In the genomic region with DNA sequence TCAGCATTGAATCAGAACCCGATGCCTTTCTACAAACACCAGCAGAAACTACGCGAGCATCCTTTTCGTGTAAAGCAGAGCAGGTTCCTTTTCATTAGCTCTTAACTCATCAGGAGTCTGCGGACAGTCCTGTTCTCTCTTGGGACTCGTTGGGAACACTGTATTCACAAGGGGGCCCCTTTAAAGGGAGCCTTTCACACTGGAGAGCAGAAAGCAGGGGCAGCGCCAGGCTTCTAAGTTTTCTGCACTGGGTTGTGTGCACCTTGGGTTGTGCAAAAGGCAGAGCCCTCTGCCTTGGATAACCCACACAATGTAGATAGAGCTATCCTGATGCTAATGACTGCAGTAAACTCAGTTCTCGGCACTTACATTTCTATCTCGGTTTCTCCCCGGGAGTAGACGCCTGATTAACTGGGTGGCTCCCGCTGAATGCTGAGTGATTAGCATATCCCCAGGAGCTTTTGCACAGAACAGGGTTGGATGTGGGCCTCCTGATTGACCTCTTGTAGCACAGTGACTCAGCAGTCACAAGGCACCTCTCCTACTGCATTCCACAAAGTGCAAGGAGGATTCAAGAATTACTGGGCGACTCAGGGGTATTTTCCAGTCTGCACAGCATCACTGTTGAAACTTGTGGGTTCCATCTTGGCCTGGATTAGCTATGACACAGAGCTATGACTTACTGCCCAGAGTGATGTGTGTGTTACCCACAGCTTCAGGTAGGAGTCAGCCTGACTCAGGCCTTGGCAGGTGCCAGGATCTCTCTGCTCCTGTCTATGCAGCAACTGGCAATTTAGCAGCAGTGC, we compare ENCODE assay signal across 9 mouse cellular contexts.
DNase-seq lines count a peak whose midpoint lies in the region; ATAC-seq lines count a peak whose summit lies in the region.
"Had no signal": no experiment of that assay in that cellular context is flagged by ENCODE, and none has a peak within 500 bp of the region (broad histone marks: within the 10 kb centered on the region; RNA-seq: fewer than 3 reads in every experiment).

No protein-coding gene starts in this region.

- no peaks in the 10 kb centered on the region for H3K27me3 ChIP-seq in forebrain, embryonic 10.5 days (ENCODE audit: poor library complexity, severe bottlenecking)
- H3K27me3 ChIP-seq in hindbrain, embryonic 13.5 days = no peaks in the 10 kb centered on the region
- no peaks in the 10 kb centered on the region for H3K27me3 ChIP-seq in liver, embryonic 16.5 days (ENCODE audit: control insufficient read depth, insufficient read depth, low read depth, low read length)
- H3K27me3 ChIP-seq: limb, embryonic 15.5 days had no signal

- WGBS in forebrain, embryonic 10.5 days = 8% methylated on average over 13 of the region's 13 CpGs
- WGBS in hindbrain, embryonic 13.5 days = 7% methylated on average over 13 of the region's 13 CpGs
- WGBS in liver, embryonic 16.5 days (ENCODE audit: insufficient replicate concordance) = 29% methylated on average over 13 of the region's 13 CpGs

- DNase-seq in lung, adult 18-20 months = peak; percentile 10 to 20
- no peak for DNase-seq in lung, postnatal 14 days
- DNase-seq in forebrain, embryonic 10.5 days (ENCODE audit: extremely low spot score, low spot score) = peak; percentile 37
- DNase-seq in left cerebral cortex, postnatal 4 days = no peak
- no peak for DNase-seq in B cell, adult 2 months
- no peak for DNase-seq in frontal cortex, postnatal 25 days (ENCODE audit: low spot score in 2 of 2)

- peak overlapping the region; percentile 75 for H3K27ac ChIP-seq in forebrain, embryonic 10.5 days
- H3K27ac ChIP-seq in hindbrain, embryonic 13.5 days = no peak overlapping the region
- no peak overlapping the region for H3K27ac ChIP-seq in liver, embryonic 16.5 days (ENCODE audit: low read length)
- H3K27ac ChIP-seq: limb, embryonic 15.5 days had no signal

- peak overlapping the region; percentile 27 for H3K4me3 ChIP-seq in forebrain, embryonic 10.5 days
- no peak overlapping the region for H3K4me3 ChIP-seq in hindbrain, embryonic 13.5 days
- no peak overlapping the region for H3K4me3 ChIP-seq in liver, embryonic 16.5 days (ENCODE audit: low read depth, low read length)
- H3K4me3 ChIP-seq: limb, embryonic 15.5 days had no signal

- H3K4me1 ChIP-seq in forebrain, embryonic 10.5 days = peaks cover 14% of the 10 kb centered on the region
- H3K4me1 ChIP-seq in hindbrain, embryonic 13.5 days (replicated peaks) = peaks cover 5% of the 10 kb centered on the region; the same call in 1 of the 2 replicates
- H3K4me1 ChIP-seq in liver, embryonic 16.5 days (ENCODE audit: control insufficient read depth, low read depth, low read length) = no peaks in the 10 kb centered on the region

- ATAC-seq in hindbrain, embryonic 13.5 days (ENCODE audit: low FRiP score) = peak; percentile 49; the same call in 1 of the 2 replicates
- peak; percentile 67 for ATAC-seq in liver, embryonic 16.5 days (ENCODE audit: low read depth)

- intact Hi-C loops in left cerebral cortex, postnatal 4 days (cut with DNase I) = no loop called here

- no peak overlapping the region for H3K9ac ChIP-seq in hindbrain, embryonic 13.5 days
- H3K9ac ChIP-seq in liver, embryonic 16.5 days (ENCODE audit: low read depth, low read length) = no peak overlapping the region
- H3K9ac ChIP-seq: limb, embryonic 15.5 days had no signal

- no peaks in the 10 kb centered on the region for H3K36me3 ChIP-seq in forebrain, embryonic 10.5 days (replicated peaks)
- H3K36me3 ChIP-seq in hindbrain, embryonic 13.5 days = no peaks in the 10 kb centered on the region
- no peaks in the 10 kb centered on the region for H3K36me3 ChIP-seq in liver, embryonic 16.5 days (ENCODE audit: control insufficient read depth, insufficient read depth)
- H3K36me3 ChIP-seq: limb, embryonic 15.5 days had no signal

- no peaks in the 10 kb centered on the region for H3K9me3 ChIP-seq in forebrain, embryonic 10.5 days
- no peaks in the 10 kb centered on the region for H3K9me3 ChIP-seq in hindbrain, embryonic 13.5 days
- no peaks in the 10 kb centered on the region for H3K9me3 ChIP-seq in liver, embryonic 16.5 days (replicated peaks; ENCODE audit: control insufficient read depth, low read length)
- H3K9me3 ChIP-seq: limb, embryonic 15.5 days had no signal

- H3K4me2 ChIP-seq in hindbrain, embryonic 13.5 days = no peak overlapping the region
- H3K4me2 ChIP-seq in liver, embryonic 16.5 days (ENCODE audit: low read depth, low read length) = no peak overlapping the region
- H3K4me2 ChIP-seq: limb, embryonic 15.5 days had no signal

Comparison
In these comparisons a context has a peak if more than half of its experiments do, and no peak if none do; other contexts are left out.
1. DNase-seq: peak in lung, adult 18-20 months (2 of 2) and forebrain, embryonic 10.5 days (single experiment); none in lung, postnatal 14 days (single experiment), left cerebral cortex, postnatal 4 days (single experiment), B cell, adult 2 months (0 of 2) and frontal cortex, postnatal 25 days (0 of 2).